Mouse (Mus musculus): ENCODE measurements around the gene Gm8180.
"Not testable (repeated sequence)": the region's sequence is repeated elsewhere in the genome, so short reads cannot be mapped to it uniquely, and the experiment has no call there.

- not testable (repeated sequence) for TF ChIP-seq TAL1, GATA1 (IDR thresholded peaks at IDR 0.05; ENCODE audit: low read length)
These were observed 23.6 kb upstream of the Gm8180 start for GRCm38 (mm10) chr14:43808142-43808541.
